Mouse (Mus musculus): ENCODE results near the gene Pde4a.

DNA sequence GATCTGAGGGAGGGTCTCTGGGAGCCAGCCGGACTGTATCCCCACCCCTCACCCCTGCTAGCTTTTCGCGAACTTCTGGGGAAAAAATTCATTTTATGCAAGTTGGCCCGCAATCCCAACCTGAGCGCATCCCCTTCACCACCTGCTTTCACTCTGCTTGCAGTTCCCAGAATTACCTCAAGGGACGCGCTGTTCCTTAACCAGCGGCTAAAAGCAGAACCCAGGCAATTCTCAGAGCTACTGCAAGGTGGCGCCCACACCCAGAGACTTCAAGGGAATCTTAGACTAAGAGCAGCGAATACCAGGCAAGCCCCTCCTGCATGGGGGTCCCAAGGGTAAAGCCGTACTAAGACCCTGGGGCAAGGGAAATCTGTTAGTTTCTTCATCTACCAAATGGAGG, 75.8 kb downstream of the Pde4a start:
- TF ChIP-seq CTCF (IDR thresholded peaks at IDR 0.05; ENCODE audit: extremely low read depth, insufficient read depth, low read length) (peak; percentile 99), POLR2A (IDR thresholded peaks at IDR 0.05; ENCODE audit: extremely low read depth, insufficient read depth, low read length) (no peak)
